Mouse (Mus musculus): ENCODE results near the gene Alpk3. TPM values are rescaled to one million over a fixed set of nuclear protein-coding genes. Genes with fewer than 3 reads are reported as not detected.
A peak's percentile ranks its signal among the peaks of the same experiment; 100 is the strongest.
"Not testable (repeated sequence)": the region's sequence is repeated elsewhere in the genome, so short reads cannot be mapped to it uniquely, and the experiment has no call there.

Gene Alpk3
- polyA plus RNA-seq, 1 experiment from 2014 or later: 0.65 TPM

- no peak for ATAC-seq (ENCODE audit: low FRiP score, low TSS enrichment)
- H3K36me3 ChIP-seq (ENCODE audit: insufficient read depth, low read length): no peaks in the 10 kb centered on the region
- peaks cover 11% of the 10 kb centered on the region for H3K9me3 ChIP-seq (ENCODE audit: low read length)
- H3K9ac ChIP-seq (replicated peaks; ENCODE audit: low read length): no peak overlapping the region
- no peak overlapping the region for H3K27ac ChIP-seq (ENCODE audit: low read length)
- no peaks in the 10 kb centered on the region for H3K4me1 ChIP-seq (ENCODE audit: insufficient read depth, low read length)
- no peak overlapping the region for H3K4me3 ChIP-seq (ENCODE audit: low read length)
- WGBS: 86% methylated on average over 6 of the region's 6 CpGs
- H3K27me3 ChIP-seq (ENCODE audit: insufficient read depth, low read length): no peaks in the 10 kb centered on the region
- H3K4me2 ChIP-seq (replicated peaks; ENCODE audit: low read depth, low read length): no peak overlapping the region
These were observed 95.9 kb downstream of the Alpk3 start for GRCm38 (mm10) chr7:81153327-81153726.

- H3K4me2 ChIP-seq (replicated peaks; ENCODE audit: low read depth, low read length); H3K27me3 ChIP-seq (ENCODE audit: insufficient read depth, low read length); H3K9ac ChIP-seq (replicated peaks; ENCODE audit: low read length); ATAC-seq (ENCODE audit: low FRiP score, low TSS enrichment); H3K27ac ChIP-seq (ENCODE audit: low read length); H3K4me3 ChIP-seq (ENCODE audit: low read length); H3K36me3 ChIP-seq (ENCODE audit: insufficient read depth, low read length); H3K4me1 ChIP-seq (ENCODE audit: insufficient read depth, low read length): not testable (repeated sequence)
- peaks cover 11% of the 10 kb centered on the region for H3K9me3 ChIP-seq (ENCODE audit: low read length)
These were observed 96.8 kb downstream of the Alpk3 start for GRCm38 (mm10) chr7:81154244-81154643.

- Histone ChIP-seq H3K4me1 (ENCODE audit: insufficient read depth, low read length) (no peaks in the 10 kb centered on the region), H3K4me2 (replicated peaks; ENCODE audit: low read depth, low read length) (no peak overlapping the region), H3K36me3 (ENCODE audit: insufficient read depth, low read length) (no peaks in the 10 kb centered on the region), H3K9ac (replicated peaks; ENCODE audit: low read length) (no peak overlapping the region), H3K4me3 (ENCODE audit: low read length) (no peak overlapping the region), H3K9me3 (ENCODE audit: low read length) (peaks cover 11% of the 10 kb centered on the region), H3K27ac (ENCODE audit: low read length) (no peak overlapping the region), H3K27me3 (ENCODE audit: insufficient read depth, low read length) (no peaks in the 10 kb centered on the region)
- ATAC-seq (ENCODE audit: low FRiP score, low TSS enrichment): peak; percentile 80
- WGBS: 0% methylated on average over 3 of the region's 3 CpGs
These were observed 97.6 kb downstream of the Alpk3 start for GRCm38 (mm10) chr7:81154960-81155359.

Other genes with a start within 250 kb of the Alpk3 start
- gene Iqgap1, start 231.6 kb upstream of the Alpk3 start, polyA plus RNA-seq (2015; fragmentation: Nextera tagmentation; extraction: Ambion mirVana): 97.7 and 101 TPM in 2 replicates
- gene Zscan2, start 196.7 kb upstream of the Alpk3 start, polyA plus RNA-seq (2015; fragmentation: Nextera tagmentation; extraction: Ambion mirVana): 3.0 and 3.2 TPM in 2 replicates
- gene Wdr73, start 156.3 kb upstream of the Alpk3 start, polyA plus RNA-seq (2015; fragmentation: Nextera tagmentation; extraction: Ambion mirVana): 43.6 and 44.8 TPM in 2 replicates
- 9.0 TPM in 2 replicates for gene Nmb, start 152.5 kb upstream of the Alpk3 start, polyA plus RNA-seq (2015; fragmentation: Nextera tagmentation; extraction: Ambion mirVana)
- gene Sec11a, start 109.8 kb upstream of the Alpk3 start, polyA plus RNA-seq (2015; fragmentation: Nextera tagmentation; extraction: Ambion mirVana): 226 and 239 TPM in 2 replicates
- gene Zfp592, start 63.9 kb upstream of the Alpk3 start, polyA plus RNA-seq (2015; fragmentation: Nextera tagmentation; extraction: Ambion mirVana): 12.0 and 17.9 TPM in 2 replicates
- gene Slc28a1, start 57.2 kb downstream of the Alpk3 start, polyA plus RNA-seq (2015; fragmentation: Nextera tagmentation; extraction: Ambion mirVana): 0.73 and 1.2 TPM in 2 replicates
- 4.6 and 5.9 TPM in 2 replicates for gene Pde8a, start 156.0 kb downstream of the Alpk3 start, polyA plus RNA-seq (2015; fragmentation: Nextera tagmentation; extraction: Ambion mirVana)